Mouse (Mus musculus) ES-Bruce4 (cell line): ENCODE measurements around the gene Knl1. TPM values are rescaled to one million over a fixed set of nuclear protein-coding genes. Genes with fewer than 3 reads are reported as not detected.
A peak's percentile ranks its signal among the peaks of the same experiment; 100 is the strongest.
"Not testable (repeated sequence)": the region's sequence is repeated elsewhere in the genome, so short reads cannot be mapped to it uniquely, and the experiment has no call there.

Source experiments
- H3K27ac ChIP-seq: 2 replicates; pipeline ENCODE4 v1.5.1; 2012; ENCODE audit warnings: low read length, inconsistent platforms; ENCODE audit not compliant: insufficient read depth
- H3K27me3 ChIP-seq: 2 replicates; pipeline ENCODE4 v1.6.1; 2012; ENCODE audit warnings: mild to moderate bottlenecking, low read length, inconsistent platforms; ENCODE audit not compliant: control insufficient read depth, poor library complexity, insufficient read depth, severe bottlenecking
- H3K36me3 ChIP-seq: 2 replicates; pipeline ENCODE4 v1.6.1; 2012; ENCODE audit warnings: inconsistent platforms, mild to moderate bottlenecking, low read length, moderate library complexity; ENCODE audit not compliant: control insufficient read depth, poor library complexity, insufficient read depth, severe bottlenecking
- H3K4me1 ChIP-seq: one replicate; pipeline ENCODE4 v1.8.1; 2011; ENCODE audit warnings: low read length; ENCODE audit not compliant: control insufficient read depth, insufficient read depth
- H3K4me3 ChIP-seq: 2 replicates; pipeline ENCODE4 v1.5.1; 2011; ENCODE audit warnings: low read depth, mild to moderate bottlenecking, low read length
- H3K9ac ChIP-seq: 2 replicates; pipeline ENCODE4 v1.6.1; 2012; ENCODE audit warnings: low read depth, mild to moderate bottlenecking, inconsistent platforms; ENCODE audit not compliant: poor library complexity, severe bottlenecking
- H3K9me3 ChIP-seq: replicated peaks from 2 replicates; pipeline ENCODE4 v1.6.1; 2012; ENCODE audit warnings: mild to moderate bottlenecking, low read length, inconsistent platforms; ENCODE audit not compliant: control insufficient read depth, poor library complexity, insufficient read depth, severe bottlenecking
- CTCF ChIP-seq: IDR thresholded peaks from one replicate; pipeline ENCODE4 v1.8.1; 2011; ENCODE audit warnings: low read depth, low read length
- EP300 ChIP-seq: IDR thresholded peaks from 2 replicates; pipeline ENCODE4 v1.6.1; 2011; ENCODE audit warnings: low read depth, low read length; ENCODE audit not compliant: insufficient read depth
- POLR2A ChIP-seq: IDR thresholded peaks from one replicate; pipeline ENCODE4 v1.8.1; 2011; ENCODE audit warnings: low read length; ENCODE audit not compliant: insufficient read depth
- polyA plus RNA-seq: library from polyadenylated mRNA; stranded (reverse); fragments of >200 nt; gene quantifications from 2 replicates; pipeline ENCODE4 v1.2.4, GENCODE M21; 2011; ENCODE audit warnings: low read depth; ENCODE audit not compliant: missing spikeins, insufficient read depth, insufficient read length

The Knl1 gene
- polyA plus RNA-seq, 1 experiment, result 96.0 TPM

DNA sequence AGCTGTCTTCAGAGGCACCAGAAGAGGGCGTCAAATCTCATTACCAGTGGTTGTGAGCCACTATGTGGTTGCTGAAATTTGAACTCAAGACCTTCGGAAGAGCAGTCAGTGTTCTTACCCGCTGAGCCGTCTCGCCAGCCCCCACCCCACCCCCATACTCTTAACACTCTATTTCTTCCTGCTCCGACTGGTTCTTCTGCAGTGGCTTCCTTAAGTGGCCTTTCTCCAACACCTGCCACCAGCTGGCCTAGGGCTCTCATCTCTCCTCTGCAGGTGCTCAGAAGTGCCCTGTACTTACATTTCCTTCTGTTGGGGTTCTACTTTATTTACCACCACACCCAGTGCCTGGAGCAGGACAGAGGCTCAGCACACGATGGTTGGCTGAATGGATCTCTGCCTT, 31.9 kb upstream of the Knl1 start:
- no peak overlapping the region for H3K9ac ChIP-seq
- no peak overlapping the region for H3K27ac ChIP-seq
- no peak for TF ChIP-seq CTCF
- TF ChIP-seq POLR2A, result no peak
- TF ChIP-seq EP300, result no peak
- H3K4me3 ChIP-seq, result no peak overlapping the region
- H3K9me3 ChIP-seq, result no peaks in the 10 kb centered on the region
- no peaks in the 10 kb centered on the region for H3K27me3 ChIP-seq
- no peaks in the 10 kb centered on the region for H3K4me1 ChIP-seq
- no peaks in the 10 kb centered on the region for H3K36me3 ChIP-seq

GRCm38 (mm10) chr2:119015604-119016180, 31.2 kb upstream of the Knl1 start:
- Histone ChIP-seq H3K36me3 (no peaks in the 10 kb centered on the region; the same call in 1 of the 2 replicates), H3K9ac (no peak overlapping the region), H3K9me3 (no peaks in the 10 kb centered on the region), H3K4me1 (no peaks in the 10 kb centered on the region), H3K27ac (no peak overlapping the region), H3K27me3 (no peaks in the 10 kb centered on the region), H3K4me3 (no peak overlapping the region)
- TF ChIP-seq POLR2A, result no peak
- no peak for TF ChIP-seq EP300
- no peak for TF ChIP-seq CTCF

GRCm38 (mm10) chr2:119016312-119016711, 30.6 kb upstream of the Knl1 start:
- H3K27me3 ChIP-seq, H3K9ac ChIP-seq, H3K27ac ChIP-seq: not testable (repeated sequence)

DNA sequence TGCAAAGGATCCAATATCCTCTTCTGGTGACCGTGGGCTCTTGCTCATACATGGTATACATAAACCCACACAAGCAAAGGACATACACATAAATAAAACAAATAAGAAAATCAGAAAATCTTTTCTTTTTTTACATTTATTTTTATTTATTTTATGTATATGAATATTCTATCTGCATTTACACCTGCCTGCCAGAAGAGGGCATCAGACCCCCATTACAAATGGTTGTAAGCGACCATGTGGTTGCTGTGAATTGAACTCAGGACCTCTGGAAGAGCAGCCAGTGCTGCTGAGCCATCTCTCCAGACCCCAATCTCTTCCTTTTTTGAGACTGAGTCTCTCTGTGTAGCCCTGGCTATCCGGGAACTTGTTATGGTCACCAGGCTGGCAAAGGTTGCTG, 29.3 kb upstream of the Knl1 start:
- peaks cover 8% of the 10 kb centered on the region; the same call in 1 of the 2 replicates for H3K36me3 ChIP-seq

More at GRCm38 (mm10) chr2:119016312-119016711, 30.6 kb upstream of the Knl1 start:
- H3K9me3 ChIP-seq, H3K36me3 ChIP-seq, H3K4me1 ChIP-seq, H3K4me3 ChIP-seq: not testable (repeated sequence)

DNA sequence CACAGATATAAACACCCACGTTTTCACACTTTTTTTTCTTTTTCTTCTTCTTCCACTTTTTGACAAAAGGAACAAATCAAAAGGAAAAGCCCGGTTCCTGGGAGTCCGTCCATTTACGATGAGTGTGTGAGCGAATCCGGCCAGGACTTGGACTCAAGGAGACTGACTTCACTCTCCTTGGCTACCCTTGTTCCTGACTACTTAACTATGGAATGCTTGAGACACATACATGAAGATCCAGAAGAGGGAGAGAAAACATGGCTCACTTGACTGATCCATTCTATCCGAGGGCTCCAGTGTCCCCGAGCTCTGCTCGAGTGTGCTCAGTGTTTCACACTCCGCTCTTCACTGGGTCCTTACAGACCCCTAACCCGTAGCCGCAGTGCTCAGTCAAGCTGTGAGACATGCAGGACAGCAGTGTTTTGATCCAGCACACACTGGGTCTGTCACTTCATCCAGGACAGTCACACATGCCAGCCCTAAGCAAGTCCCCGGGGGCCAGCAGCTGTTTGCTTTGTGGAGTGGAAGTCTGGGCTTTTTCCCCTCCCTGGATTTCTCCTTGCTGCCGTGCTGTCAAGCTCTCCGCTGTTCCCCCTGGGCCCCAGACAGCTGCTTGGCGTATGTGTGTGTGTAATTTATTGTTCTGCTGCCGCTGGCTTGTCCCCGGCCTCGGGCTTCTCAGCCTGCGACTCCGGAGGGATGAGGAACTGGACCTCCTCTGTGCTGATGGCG, 28.4 kb upstream of the Knl1 start:
- Histone ChIP-seq H3K4me1 (no peaks in the 10 kb centered on the region), H3K9me3 (0 out of 2 replicates have a peak, but pooled peaks cover 3% of the 10 kb centered on the region), H3K9ac (no peak overlapping the region), H3K36me3 (peaks cover 8% of the 10 kb centered on the region; the same call in 1 of the 2 replicates), H3K27ac (no peak overlapping the region), H3K27me3 (no peaks in the 10 kb centered on the region), H3K4me3 (no peak overlapping the region)
- TF ChIP-seq CTCF, result no peak
- TF ChIP-seq EP300, result no peak
- TF ChIP-seq POLR2A, result no peak

More for the DNA sequence above, 29.3 kb upstream of the Knl1 start:
- Histone ChIP-seq H3K27ac (no peak overlapping the region), H3K27me3 (no peaks in the 10 kb centered on the region), H3K4me3 (no peak overlapping the region), H3K4me1 (no peaks in the 10 kb centered on the region), H3K9me3 (0 out of 2 replicates have a peak, but pooled peaks cover 3% of the 10 kb centered on the region), H3K9ac (no peak overlapping the region)
- TF ChIP-seq CTCF (peak; percentile 11), EP300 (no peak)

DNA sequence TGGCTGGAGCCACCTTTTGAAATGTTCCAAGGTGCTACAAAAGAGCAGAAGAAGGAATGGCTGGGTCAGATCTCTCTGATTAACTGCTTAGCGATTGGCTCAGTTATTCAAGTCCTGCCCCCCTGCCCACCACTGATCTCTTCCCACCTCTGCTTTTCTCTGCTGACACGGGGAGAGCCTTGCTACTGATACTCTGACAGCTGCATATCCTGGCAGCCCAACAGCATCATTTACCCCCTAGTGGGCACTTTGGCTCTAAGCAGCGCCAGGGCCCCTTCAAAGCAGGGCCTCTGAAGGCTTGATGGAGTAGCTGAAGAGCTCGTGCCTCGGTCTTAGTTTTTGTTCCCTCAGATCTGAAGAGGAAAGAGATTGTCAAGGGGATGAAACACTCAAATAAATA, 27.8 kb upstream of the Knl1 start:
- peaks cover 8% of the 10 kb centered on the region; the same call in 1 of the 2 replicates for H3K36me3 ChIP-seq
- peak; percentile 4 for TF ChIP-seq CTCF
- no peak for TF ChIP-seq POLR2A
- H3K9me3 ChIP-seq, result 0 out of 2 replicates have a peak, but pooled peaks cover 3% of the 10 kb centered on the region
- H3K4me3 ChIP-seq, result no peak overlapping the region
- H3K9ac ChIP-seq, result no peak overlapping the region
- no peaks in the 10 kb centered on the region for H3K4me1 ChIP-seq
- no peaks in the 10 kb centered on the region for H3K27me3 ChIP-seq
- no peak overlapping the region for H3K27ac ChIP-seq
